Mouse (Mus musculus): ENCODE measurements at regions not wholly inside any gene's neighbourhood (a gene's known extent, or its start where the extent isn't known, plus 50 kb on each side); places are given as distances from the start of the nearest gene placed in this dataset.

DNA sequence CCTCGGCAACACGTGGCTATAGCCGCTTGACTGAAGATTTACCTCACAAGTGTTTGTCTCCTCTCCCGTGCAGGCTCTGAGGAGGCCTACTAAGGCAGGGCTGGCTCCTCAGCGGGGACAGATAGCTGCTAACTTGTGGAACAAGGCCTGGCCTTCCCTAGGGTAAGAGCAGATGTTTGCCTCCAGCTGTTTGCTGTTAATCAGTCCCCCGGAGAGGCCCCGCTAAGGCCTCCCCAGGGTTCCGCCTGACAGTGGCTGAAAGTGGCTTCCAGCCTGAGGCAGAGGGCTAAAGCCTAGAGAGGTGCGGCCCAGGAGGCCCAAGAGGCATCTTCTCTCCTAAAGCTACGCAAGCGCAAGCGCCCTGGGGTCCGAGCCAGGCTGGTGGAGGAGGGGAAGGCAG, 52.1 kb upstream of the Dlx4 start:
- no peak for DNase-seq

GRCm38 (mm10) chr11:95200971-95201370, 54.9 kb upstream of the Dlx4 start:
- no peak for DNase-seq

GRCm38 (mm10) chr11:95210185-95211030, 50.9 kb upstream of the Tac4 start:
- peak; percentile 15 to 36 for DNase-seq

DNA sequence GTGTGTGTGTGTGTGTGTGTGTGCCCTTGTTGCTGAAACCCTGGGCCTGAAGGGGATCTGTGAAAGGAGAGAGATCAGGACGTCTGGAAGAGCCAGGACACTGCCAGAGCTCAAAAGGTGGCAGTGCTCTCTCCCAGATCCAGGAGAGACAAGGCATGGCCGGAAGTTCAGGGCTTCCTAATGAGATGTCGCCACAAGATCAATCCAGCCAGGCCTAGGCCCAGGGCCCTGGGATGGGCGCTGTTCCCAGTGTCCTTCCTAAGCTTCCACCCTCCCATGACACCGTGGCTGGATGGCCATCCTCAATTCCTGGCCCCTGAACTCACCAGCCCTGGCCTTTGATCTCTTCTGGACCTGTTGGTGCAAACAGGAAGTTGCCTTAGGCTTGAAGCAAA, 50.3 kb upstream of the Tac4 start:
- no peak for DNase-seq

All from kidney, adult 8-10 months (tissue).